Mouse (Mus musculus) skeletal muscle tissue, postnatal 0 days (tissue): Measurements from ENCODE around the gene Rhox9. TPM values are rescaled to one million over a fixed set of nuclear protein-coding genes. Genes with fewer than 3 reads are reported as not detected.

Source experiments
- polyA plus RNA-seq: library from polyadenylated mRNA; unstranded; fragments of >200 nt; fragmentation: Nextera tagmentation; extraction: Ambion mirVana; gene quantifications from 2 replicates; pipeline ENCODE4 v1.2.1, GENCODE M21; 2015

Gene Rhox9
- not detected in 2 replicates for polyA plus RNA-seq

DNA sequence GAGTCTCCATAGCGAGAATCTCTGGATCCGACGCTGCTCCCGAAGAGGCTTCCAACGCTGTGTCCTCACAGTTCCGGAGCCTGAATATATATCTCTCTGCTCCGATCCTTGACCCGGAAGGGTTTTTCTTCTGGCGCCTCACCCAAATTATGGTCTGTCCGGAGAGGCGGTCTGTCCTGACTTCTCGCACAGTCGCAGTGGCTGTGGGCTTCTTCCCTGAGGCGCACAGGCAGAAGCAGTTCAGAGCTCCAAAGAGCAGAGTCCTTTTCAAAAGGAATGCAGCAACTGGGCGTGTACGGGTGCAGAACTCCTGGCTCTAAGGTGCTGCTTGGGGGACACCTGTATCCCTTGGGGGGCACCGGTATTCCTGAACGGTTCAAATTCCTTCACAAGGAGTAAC is at the start of gene Rhox9:
Rhox9 (minus strand) TSS at position 101 of the 400 bp plus-strand sequence.

DNA sequence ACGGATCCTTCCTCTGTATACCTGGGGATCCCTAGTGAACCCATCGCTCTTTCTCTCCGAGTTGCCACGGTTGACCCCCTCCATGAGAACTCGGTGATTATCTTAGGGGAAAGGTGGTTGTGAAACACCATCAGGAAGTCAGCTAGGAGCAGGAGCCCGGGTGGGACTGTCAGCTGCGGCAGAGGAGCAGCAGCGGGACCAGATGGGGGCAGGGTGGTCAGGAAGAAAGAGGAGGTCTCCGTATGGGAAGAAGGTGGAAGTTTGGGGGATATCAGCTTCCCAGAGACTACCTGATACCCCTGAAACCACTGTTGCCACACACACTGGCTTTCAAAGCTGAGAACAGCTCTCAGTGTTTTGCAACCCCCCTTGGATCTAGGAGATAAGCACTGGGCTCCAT is 4.4 kb downstream of the Rhox9 start, which contains the start of gene Rhox7b:
Rhox7b (minus strand) TSS at position 101 of the 400 bp plus-strand sequence.

DNA sequence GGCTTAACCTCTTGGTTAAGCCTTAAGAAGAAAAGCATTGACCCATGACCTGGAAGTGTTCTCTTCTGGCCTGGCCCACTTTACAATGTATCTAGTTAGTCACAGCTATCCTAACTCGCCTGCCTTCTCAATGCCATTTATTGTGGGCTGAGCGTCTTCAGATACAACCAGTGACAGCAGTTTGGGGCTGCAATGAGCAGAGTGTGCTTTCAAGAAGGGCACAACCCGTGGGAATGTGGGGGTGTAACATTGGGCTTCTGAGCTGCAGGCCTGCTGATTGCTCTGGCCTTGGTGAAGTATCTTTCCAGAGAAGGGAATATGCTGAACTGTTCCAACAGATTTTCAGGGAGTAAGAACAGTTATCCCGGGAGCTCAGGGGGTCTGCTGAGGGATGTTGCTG is 22.7 kb downstream of the Rhox9 start, which contains the start of gene Rhox8:
Rhox8 (minus strand) TSS at position 101 of the 400 bp plus-strand sequence.

Other genes starting within 250 kb of the Rhox9 start
- gene Rhox3h, start 233.0 kb downstream of the Rhox9 start, polyA plus RNA-seq: 0.16 TPM in 1 of 2 replicates, not detected in the other
- not detected in 2 replicates for gene Rhox2h, start 228.5 kb downstream of the Rhox9 start, polyA plus RNA-seq
- gene Rhox5, start 96.9 kb downstream of the Rhox9 start, polyA plus RNA-seq: 0.24 TPM in 2 replicates
- not detected in 2 replicates for gene Rhox6, start 74.9 kb downstream of the Rhox9 start, polyA plus RNA-seq
- gene Rhox7a, start 70.1 kb downstream of the Rhox9 start, polyA plus RNA-seq: not detected in 2 replicates
- gene Rhox8, start 22.8 kb downstream of the Rhox9 start, polyA plus RNA-seq: not detected in 2 replicates
- gene Rhox7b, start 4.5 kb downstream of the Rhox9 start, polyA plus RNA-seq: not detected in 2 replicates
- gene Btg1-ps1, start 117.0 kb upstream of the Rhox9 start, polyA plus RNA-seq: not detected in 2 replicates
- gene Btg1-ps2, start 141.3 kb upstream of the Rhox9 start, polyA plus RNA-seq: not detected in 2 replicates
- gene Rhox10, start 164.7 kb upstream of the Rhox9 start, polyA plus RNA-seq: not detected in 2 replicates
- gene Rhox11, start 183.4 kb upstream of the Rhox9 start, polyA plus RNA-seq: not detected in 2 replicates
- not detected in 2 replicates for gene Rhox12, start 209.1 kb upstream of the Rhox9 start, polyA plus RNA-seq
- gene Rhox13, start 219.4 kb upstream of the Rhox9 start, polyA plus RNA-seq: not detected in 2 replicates